Mouse (Mus musculus): ENCODE measurements at regions not wholly inside any gene's neighbourhood (a gene's known extent, or its start where the extent isn't known, plus 50 kb on each side); places are given as distances from the start of the nearest gene placed in this dataset.

DNA sequence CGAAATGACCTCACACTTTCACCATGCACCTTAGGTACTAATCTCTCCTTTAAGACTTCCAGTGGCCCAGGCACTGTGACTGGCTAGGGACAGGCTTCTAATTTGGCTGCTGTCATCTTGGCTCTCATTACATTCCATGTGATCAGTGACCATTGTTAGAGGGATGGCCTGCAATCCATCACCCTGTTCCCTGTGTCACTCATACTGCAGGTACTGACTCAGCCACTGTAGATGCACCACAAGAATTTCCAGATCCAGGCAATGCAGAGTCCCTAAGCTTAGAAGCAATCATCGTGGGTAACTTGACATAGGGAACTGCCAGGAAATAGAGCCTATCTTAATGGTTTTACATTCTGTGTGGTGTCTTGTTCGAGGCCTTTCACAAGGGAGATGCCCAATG, 92.1 kb upstream of the Krr1 start:
- no peak for DNase-seq (ENCODE audit: low read depth, low spot score)

GRCm38 (mm10) chr10:111881339-111882211, 90.9 kb upstream of the Krr1 start:
- DNase-seq (ENCODE audit: low read depth, low spot score), result no peak

- DNase-seq (ENCODE audit: low read depth, low spot score), result peak; percentile 74
Measured at GRCm38 (mm10) chr10:111882521-111882920, 89.9 kb upstream of the Krr1 start.

DNA sequence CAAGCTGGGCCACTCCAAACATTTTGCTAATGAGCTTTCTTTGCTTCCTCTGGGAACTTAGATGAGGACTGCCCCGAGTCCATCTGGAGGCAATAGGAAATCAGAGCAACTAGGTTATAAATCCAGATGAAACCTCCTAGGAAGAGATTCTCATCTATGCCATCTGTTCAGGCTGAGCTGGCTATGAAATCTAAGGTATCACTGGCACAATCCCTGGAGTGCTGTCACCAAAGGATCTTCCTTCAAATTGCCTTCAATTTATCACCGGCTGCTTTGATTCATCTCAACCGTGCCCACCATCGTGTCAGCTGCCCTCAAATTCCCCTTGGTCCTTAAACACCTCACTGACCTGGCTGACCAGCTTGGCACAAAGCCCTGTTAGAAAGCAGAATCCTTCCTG, 87.8 kb upstream of the Krr1 start:
- DNase-seq (ENCODE audit: low read depth, low spot score), result no peak

- DNase-seq (ENCODE audit: low read depth, low spot score), result no peak
Measured at GRCm38 (mm10) chr10:111889111-111889510, 83.4 kb upstream of the Krr1 start.

- DNase-seq (ENCODE audit: low read depth, low spot score), result no peak
Measured at GRCm38 (mm10) chr10:111893489-111893888, 79.0 kb upstream of the Krr1 start.

- no peak for DNase-seq (ENCODE audit: low read depth, low spot score)
Measured at GRCm38 (mm10) chr10:111893941-111894340, 78.5 kb upstream of the Krr1 start.

- DNase-seq (ENCODE audit: low read depth, low spot score), result no peak
Measured at GRCm38 (mm10) chr10:111897361-111897760, 75.1 kb upstream of the Krr1 start.

DNA sequence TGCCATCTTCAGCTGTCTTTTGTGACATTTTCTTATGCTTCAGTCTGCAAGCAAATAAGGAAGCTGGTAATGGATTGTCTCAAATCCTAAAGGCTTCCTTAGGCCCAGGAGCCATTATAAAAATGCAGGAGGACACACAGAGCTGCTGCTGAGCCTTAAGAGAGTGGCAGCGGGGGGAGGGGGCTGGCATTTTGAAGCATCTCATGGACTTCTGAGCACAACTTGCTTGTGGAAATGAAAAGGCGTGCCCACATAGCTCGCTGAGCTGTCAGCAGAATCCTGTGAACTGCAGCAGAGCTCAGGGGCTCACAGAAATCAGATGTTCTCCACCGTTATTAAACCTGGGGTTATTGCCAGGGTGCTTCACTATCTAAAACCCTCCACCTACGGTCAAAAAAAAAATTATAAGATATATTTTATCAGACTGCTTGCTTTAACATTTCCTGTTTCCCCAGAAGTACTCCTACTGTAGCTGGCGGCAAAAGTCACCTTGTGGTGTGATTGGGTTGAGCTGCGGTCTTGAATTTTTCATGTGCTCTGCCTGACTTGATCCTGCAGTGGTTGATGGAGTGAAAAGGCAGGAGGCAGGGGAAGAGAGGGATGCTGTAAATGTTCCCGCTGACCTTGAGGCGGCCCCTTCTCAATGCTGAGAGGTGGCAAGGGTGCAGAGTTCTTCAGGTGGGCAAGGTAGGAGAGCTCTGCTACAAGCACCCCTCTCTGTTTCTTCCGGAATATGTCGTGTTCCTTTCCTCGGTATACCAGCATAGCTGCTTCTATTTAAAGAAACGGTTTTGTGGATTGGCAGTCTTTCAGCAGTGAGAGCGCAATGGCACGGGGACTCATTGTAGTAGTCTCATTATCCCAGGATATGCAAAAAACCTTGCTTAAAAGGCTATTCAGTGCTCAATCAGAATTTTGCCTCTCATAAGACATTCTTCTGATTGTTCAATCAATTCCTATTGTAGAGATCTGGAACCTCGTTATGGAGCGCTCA, 71.4 kb upstream of the Krr1 start:
- DNase-seq (ENCODE audit: low read depth, low spot score), result peak; percentile 18

GRCm38 (mm10) chr10:111903956-111904355, 68.5 kb upstream of the Krr1 start:
- no peak for DNase-seq (ENCODE audit: low read depth, low spot score)

DNA sequence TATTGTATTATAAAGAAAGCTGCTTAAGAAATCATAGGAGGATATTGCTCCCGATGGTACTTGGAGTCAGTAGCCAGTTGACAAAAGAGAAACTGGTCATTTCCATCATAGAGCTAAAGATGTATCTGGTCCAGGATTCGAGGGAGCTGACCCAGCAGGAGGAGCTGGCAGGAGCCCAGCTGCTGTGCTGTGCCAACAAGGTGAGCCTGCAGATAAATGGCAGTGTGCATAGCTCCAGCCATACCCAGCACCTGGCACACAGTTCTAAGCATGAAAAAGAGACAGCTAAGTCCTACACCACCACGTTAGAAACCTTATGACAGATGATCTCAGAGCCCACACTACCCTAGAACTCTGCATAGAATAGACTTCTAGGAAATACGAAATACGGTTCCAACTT, 64.6 kb upstream of the Krr1 start:
- DNase-seq (ENCODE audit: low read depth, low spot score), result no peak

DNA sequence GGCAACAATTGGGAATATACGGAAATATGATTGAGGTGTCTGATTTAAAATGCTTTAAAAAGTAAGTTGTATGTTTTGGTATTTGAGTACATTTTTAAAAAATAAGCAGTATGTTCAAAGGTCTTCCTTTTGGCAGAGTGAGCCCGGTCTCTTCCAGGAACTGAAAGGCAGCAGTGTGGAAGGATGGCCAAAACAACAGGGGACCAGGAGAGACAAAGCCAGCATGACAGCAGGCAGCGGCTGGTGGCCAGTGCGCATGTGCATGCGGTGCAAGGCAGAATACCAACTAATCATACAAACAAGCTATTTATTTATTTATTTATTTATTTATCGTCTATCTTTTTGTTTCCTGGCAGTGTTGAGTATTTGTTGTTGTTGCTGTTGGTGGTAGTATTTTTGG, 59.9 kb upstream of the Krr1 start:
- DNase-seq (ENCODE audit: low read depth, low spot score), result no peak

GRCm38 (mm10) chr10:111913066-111913785, 59.2 kb upstream of the Krr1 start:
- DNase-seq (ENCODE audit: low read depth, low spot score), result no peak

DNA sequence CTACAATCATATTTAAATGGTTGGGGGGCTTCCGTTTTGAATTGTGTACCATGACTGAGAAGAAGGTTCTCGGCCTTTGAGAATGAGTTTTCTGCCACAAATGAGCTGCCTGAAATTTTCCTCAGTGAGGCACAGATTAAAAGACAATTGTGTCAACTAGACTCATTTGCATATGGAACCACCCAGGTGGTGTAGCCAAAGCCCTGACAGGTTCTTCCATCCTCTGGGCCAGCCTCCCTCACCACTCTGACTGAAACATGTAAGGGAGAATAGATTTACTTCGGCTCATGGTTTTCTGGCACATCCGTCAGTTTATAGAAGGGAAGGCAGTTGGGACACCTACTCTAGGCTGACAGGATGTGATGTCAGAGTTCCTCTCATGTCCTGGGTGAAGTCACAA, 58.2 kb upstream of the Krr1 start:
- DNase-seq (ENCODE audit: low read depth, low spot score), result no peak

GRCm38 (mm10) chr10:111918071-111918507, 54.4 kb upstream of the Krr1 start:
- no peak for DNase-seq (ENCODE audit: low read depth, low spot score)

DNA sequence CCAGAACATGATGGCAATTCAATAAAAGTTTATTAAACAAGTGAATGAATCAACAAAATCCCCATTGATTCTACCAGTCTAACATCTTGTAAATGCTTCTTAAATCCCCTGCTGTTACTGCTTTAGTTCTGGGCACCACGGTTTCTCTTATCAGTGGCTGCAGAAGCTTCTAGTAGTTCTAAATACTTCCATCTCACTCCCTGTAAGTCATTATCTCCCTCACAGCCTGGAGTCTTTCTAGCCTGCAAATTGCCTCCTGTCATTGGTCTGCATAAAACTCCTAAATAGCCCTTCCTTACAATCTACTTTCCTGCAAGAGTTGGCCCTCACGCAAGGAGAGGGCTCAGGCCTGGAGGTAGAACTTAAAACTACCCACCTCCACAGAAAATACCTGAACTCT, 53.0 kb upstream of the Krr1 start:
- no peak for DNase-seq (ENCODE audit: low read depth, low spot score)

DNA sequence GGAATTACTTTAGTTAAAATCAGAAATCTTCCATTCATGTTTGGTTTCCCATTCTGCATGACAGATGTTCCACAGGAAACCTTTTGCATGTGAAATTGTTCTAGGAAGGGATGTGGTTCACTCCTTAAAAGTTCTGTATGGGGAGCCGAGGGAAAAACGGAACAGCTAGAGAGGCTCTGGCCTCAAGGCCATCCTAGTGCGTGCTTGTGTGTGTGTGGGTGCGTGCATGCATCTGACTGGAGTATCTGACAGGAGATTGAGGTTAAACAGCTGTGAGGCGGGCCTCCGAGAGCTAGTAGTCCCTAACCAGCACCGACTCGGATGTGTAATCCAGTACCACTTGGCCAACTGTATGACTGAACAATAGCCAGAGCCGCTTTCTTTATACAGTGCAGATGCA, 51.0 kb upstream of the Krr1 start:
- DNase-seq (ENCODE audit: low read depth, low spot score), result no peak
